Mouse (Mus musculus) urinary bladder, adult 18-20 months (tissue): ENCODE data around the gene Ntan1.
"Not testable (repeated sequence)": the region's sequence is repeated elsewhere in the genome, so short reads cannot be mapped to it uniquely, and the experiment has no call there.

Experiments
- DNase-seq, 2 experiments: peaks; one replicate each; pipeline ENCODE4 v3.0.0; 2022; ENCODE audit warnings: low spot score in 2 of 2, mixed read lengths in 2 of 2

Ntan1 gene

GRCm38 (mm10) chr16:13831606-13832005 is 13.0 kb downstream of the Ntan1 start:
- no peak for DNase-seq

- no peak for DNase-seq
Measured at GRCm38 (mm10) chr16:13834382-13834781, 15.7 kb downstream of the Ntan1 start.

- no peak for DNase-seq
Measured at GRCm38 (mm10) chr16:13840056-13840455, 21.4 kb downstream of the Ntan1 start.

GRCm38 (mm10) chr16:13840956-13841355 is 22.3 kb downstream of the Ntan1 start:
- no peak for DNase-seq

- DNase-seq, result no peak
Measured at GRCm38 (mm10) chr16:13845031-13845430, 26.4 kb downstream of the Ntan1 start.

GRCm38 (mm10) chr16:13846675-13847074 is 28.0 kb downstream of the Ntan1 start:
- DNase-seq, result no peak

GRCm38 (mm10) chr16:13848310-13848709 is 29.7 kb downstream of the Ntan1 start:
- no peak for DNase-seq

GRCm38 (mm10) chr16:13851446-13851845 is 32.8 kb downstream of the Ntan1 start:
- DNase-seq, result no peak

- DNase-seq, result no peak
Measured at GRCm38 (mm10) chr16:13853886-13854285, 35.2 kb downstream of the Ntan1 start.

- DNase-seq, result no peak
Measured at GRCm38 (mm10) chr16:13866076-13866475, 47.4 kb downstream of the Ntan1 start.

- no peak for DNase-seq
Measured at GRCm38 (mm10) chr16:13866616-13867015, 48.0 kb downstream of the Ntan1 start.

GRCm38 (mm10) chr16:13867406-13867805 is 48.8 kb downstream of the Ntan1 start:
- DNase-seq, result not testable (repeated sequence)

GRCm38 (mm10) chr16:13867910-13868514 is 49.4 kb downstream of the Ntan1 start:
- DNase-seq, result no peak

- no peak for DNase-seq
Measured at GRCm38 (mm10) chr16:13875483-13875882, 56.8 kb downstream of the Ntan1 start.

GRCm38 (mm10) chr16:13883094-13883774 is 64.6 kb downstream of the Ntan1 start:
- no peak for DNase-seq
